9 mouse cellular contexts compared by ENCODE assay signal in the genomic region with DNA sequence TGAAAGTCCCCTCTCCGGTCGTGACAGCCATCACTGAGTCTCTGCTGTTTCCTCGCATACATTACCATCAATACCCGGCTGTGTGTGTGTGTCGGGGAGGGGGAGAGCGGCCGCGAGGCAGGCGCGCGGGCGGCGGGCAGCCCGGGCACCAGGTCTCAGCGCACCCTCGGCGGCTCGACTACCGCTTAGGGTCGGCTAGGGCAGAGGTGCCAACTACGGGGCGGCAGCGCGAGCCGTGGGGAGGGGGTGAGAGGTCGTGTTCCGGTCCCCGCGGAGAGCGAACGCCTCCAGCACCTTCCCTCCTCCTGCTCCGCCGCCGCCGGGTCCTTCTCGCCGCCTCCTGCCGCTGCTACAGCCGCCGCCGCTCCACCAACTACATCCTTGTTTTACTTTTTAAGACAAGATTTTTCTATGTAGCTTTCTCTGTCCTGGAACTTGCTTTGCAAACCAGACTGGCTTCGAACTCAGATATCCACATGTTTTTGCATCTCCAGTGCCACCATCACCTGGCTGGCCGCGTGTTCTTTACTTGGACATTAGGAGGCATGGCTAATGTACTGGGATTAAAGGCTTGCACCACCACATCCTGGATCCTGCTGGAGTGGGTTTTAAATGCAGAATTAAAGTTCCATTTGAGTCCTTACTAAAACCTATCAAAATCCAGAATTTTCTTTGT. TPM values are rescaled to one million over a fixed set of nuclear protein-coding genes. Genes with fewer than 3 reads are reported as not detected.
A peak's percentile ranks its signal among the peaks of the same experiment; 100 is the strongest.
DNase-seq lines count a peak whose midpoint lies in the region; ATAC-seq lines count a peak whose summit lies in the region.
"Had no signal": no experiment of that assay in that cellular context is flagged by ENCODE, and none has a peak within 500 bp of the region (broad histone marks: within the 10 kb centered on the region; RNA-seq: fewer than 3 reads in every experiment).

No protein-coding gene starts in this region.

- peaks cover 10% of the 10 kb centered on the region for H3K27me3 ChIP-seq in heart, embryonic 14.5 days (ENCODE audit: control insufficient read depth, insufficient read depth, low read length)
- peaks cover 38% of the 10 kb centered on the region for H3K27me3 ChIP-seq in hindbrain, embryonic 10.5 days (ENCODE audit: insufficient read depth, poor library complexity, severe bottlenecking)
- H3K27me3 ChIP-seq in megakaryocyte, embryonic 14.5 days (replicated peaks): peaks cover 69% of the 10 kb centered on the region
- H3K27me3 ChIP-seq: Patski had no signal

- no peak for ATAC-seq in heart, embryonic 14.5 days (ENCODE audit: insufficient number of reproducible peaks, insufficient read depth, low FRiP score, low read depth)
- peak; percentile 73 for ATAC-seq in activated CD4-positive, CD25-positive, alpha-beta regulatory T cell, adult 4 months
- ATAC-seq: Patski had no signal

- H3K36me3 ChIP-seq in heart, embryonic 14.5 days (ENCODE audit: control insufficient read depth, insufficient read depth, low read length): no peaks in the 10 kb centered on the region
- H3K36me3 ChIP-seq in hindbrain, embryonic 10.5 days: no peaks in the 10 kb centered on the region
- no peaks in the 10 kb centered on the region for H3K36me3 ChIP-seq in megakaryocyte, embryonic 14.5 days (replicated peaks; ENCODE audit: low read length)

- no peaks in the 10 kb centered on the region for H3K4me1 ChIP-seq in heart, embryonic 14.5 days (ENCODE audit: control insufficient read depth in 2 of 2, insufficient read depth in 2 of 2, low read length in 2 of 2)
- H3K4me1 ChIP-seq in hindbrain, embryonic 10.5 days (replicated peaks): peaks cover 19% of the 10 kb centered on the region
- peaks cover 12% of the 10 kb centered on the region for H3K4me1 ChIP-seq in megakaryocyte, embryonic 14.5 days

- H3K27ac ChIP-seq in heart, embryonic 14.5 days (replicated peaks in 1 of 2; ENCODE audit: control insufficient read depth in 1 of 2, insufficient read depth in 1 of 2, low read depth in 2 of 2, low read length in 2 of 2): no peak overlapping the region
- peak overlapping the region; percentile 79 for H3K27ac ChIP-seq in hindbrain, embryonic 10.5 days

- no peaks in the 10 kb centered on the region for H3K9me3 ChIP-seq in heart, embryonic 14.5 days (ENCODE audit: control insufficient read depth, low read length)
- no peaks in the 10 kb centered on the region for H3K9me3 ChIP-seq in hindbrain, embryonic 10.5 days
- H3K9me3 ChIP-seq in megakaryocyte, embryonic 14.5 days: no peaks in the 10 kb centered on the region

- H3K4me2 ChIP-seq in heart, embryonic 14.5 days (ENCODE audit: low read length): peak overlapping the region; percentile 71

- DNase-seq in heart, adult 8-10 months (ENCODE audit: low spot score): no peak
- peak; percentile 51 for DNase-seq in hindbrain, embryonic 10.5 days (ENCODE audit: low spot score)
- peak; percentile 23 to 39 for DNase-seq in thymus, postnatal 36 days
- DNase-seq in frontal cortex, postnatal 10 days (ENCODE audit: low spot score in 2 of 2): no peak
- DNase-seq in urinary bladder, postnatal 10 days (ENCODE audit: low spot score): no peak

- peak overlapping the region; percentile 38 to 43 for H3K4me3 ChIP-seq in heart, embryonic 14.5 days (ENCODE audit: control insufficient read depth in 1 of 2, insufficient read depth in 1 of 2, low read depth in 1 of 2, low read length in 2 of 2)
- peak overlapping the region; percentile 59 for H3K4me3 ChIP-seq in hindbrain, embryonic 10.5 days
- peak overlapping the region; percentile 83 for H3K4me3 ChIP-seq in megakaryocyte, embryonic 14.5 days (replicated peaks)

- 1% methylated on average over 40 of the region's 44 CpGs for WGBS in heart, embryonic 14.5 days
- under 1% methylated on average over 44 of the region's 44 CpGs for WGBS in hindbrain, embryonic 10.5 days

- H3K9ac ChIP-seq in heart, embryonic 14.5 days (ENCODE audit: low read length): peak overlapping the region; percentile 21; the same call in 1 of the 2 replicates

RNA-seq across cellular contexts. Expression of a gene that starts 10.6 kb away (rescaled TPM):
- polyA plus RNA-seq in heart, embryonic 14.5 days (2014; fragmentation: Nextera tagmentation; extraction: Ambion mirVana): 1.1 and 1.7 TPM in 2 replicates
- not detected for total RNA-seq in heart, adult 8-10 months (2022)
- polyA plus RNA-seq in activated CD4-positive, CD25-positive, alpha-beta regulatory T cell, adult 4 months (2017; shearing (Covaris generic)): not detected
- polyA plus RNA-seq in hindbrain, embryonic 10.5 days (2016; fragmentation: Nextera tagmentation; extraction: Ambion mirVana): 21.2 and 31.5 TPM in 2 replicates
- polyA plus RNA-seq in megakaryocyte, embryonic 14.5 days (2012; ENCODE audit: insufficient read depth, low replicate concordance): 0.34 TPM in 1 of 2 replicates, not detected in the other
- polyA plus RNA-seq: Patski had no signal

RNA-seq across cellular contexts. Expression of a gene that starts 18.2 kb away (rescaled TPM):
- polyA plus RNA-seq in heart, embryonic 14.5 days (2014; fragmentation: Nextera tagmentation; extraction: Ambion mirVana): 2.1 and 2.4 TPM in 2 replicates
- total RNA-seq in heart, adult 8-10 months (2022): 1 to 10 TPM; 3.0 to 5.1 (median 3.6) TPM
- polyA plus RNA-seq in activated CD4-positive, CD25-positive, alpha-beta regulatory T cell, adult 4 months (2017; shearing (Covaris generic)): 1 to 10 TPM; 2.8 to 4.1 TPM
- polyA plus RNA-seq in hindbrain, embryonic 10.5 days (2016; fragmentation: Nextera tagmentation; extraction: Ambion mirVana): 32.9 and 65.5 TPM in 2 replicates
- 0.12 and 1.5 TPM in 2 replicates for polyA plus RNA-seq in megakaryocyte, embryonic 14.5 days (2012; ENCODE audit: insufficient read depth, low replicate concordance)

Comparison
In these comparisons a context has a peak if more than half of its experiments do, and no peak if none do; other contexts are left out.
1. DNase-seq: peak in hindbrain, embryonic 10.5 days (single experiment) and thymus, postnatal 36 days (2 of 2); none in heart, adult 8-10 months (single experiment), frontal cortex, postnatal 10 days (0 of 2) and urinary bladder, postnatal 10 days (single experiment).
2. Peak in every context shown above with its lines, with median percentiles within 50 percentile points of each other: H3K4me3 ChIP-seq.